Mouse (Mus musculus) MEL (cell line): Measurements from ENCODE around the gene Atp8b3. TPM values are rescaled to one million over a fixed set of nuclear protein-coding genes. Genes with fewer than 3 reads are reported as not detected.

Experiments used
- DNase-seq: peaks from one replicate; pipeline ENCODE4 v3.0.0; 2011; ENCODE audit warnings: low read depth, low spot score
- H3K27ac ChIP-seq: 2 replicates; pipeline ENCODE4 v1.5.1; 2012; ENCODE audit warnings: low read depth, mild to moderate bottlenecking, control low read depth, low read length, moderate library complexity; ENCODE audit not compliant: control insufficient read depth
- H3K27me3 ChIP-seq, 2 experiments: fragments of 150-350 bp in 1 of 2; sonication (generic) in 1 of 2; 2 replicates each; pipeline ENCODE4 v1.6.1; 2012; ENCODE audit warnings: low read length in 2 of 2, mild to moderate bottlenecking in 2 of 2, improper control_type of control experiment in 1 of 2, moderate library complexity in 1 of 2; ENCODE audit not compliant: insufficient read depth in 2 of 2, control insufficient read depth in 1 of 2
- H3K36me3 ChIP-seq, 2 experiments: 2 replicates each; pipeline ENCODE4 v1.6.1; 2012 to 2014; ENCODE audit warnings: low read length in 2 of 2, improper control_type of control experiment in 1 of 2, inconsistent platforms in 1 of 2, mild to moderate bottlenecking in 1 of 2; ENCODE audit not compliant: insufficient read depth in 2 of 2, control insufficient read depth in 1 of 2
- H3K4me1 ChIP-seq, 2 experiments: fragments of 150-350 bp in 1 of 2; sonication (generic) in 1 of 2; 2 replicates each; pipeline ENCODE4 v1.6.1; 2012; ENCODE audit warnings: low read length in 2 of 2, improper control_type of control experiment in 1 of 2, mild to moderate bottlenecking in 1 of 2; ENCODE audit not compliant: insufficient read depth in 2 of 2, control insufficient read depth in 1 of 2
- H3K4me3 ChIP-seq, 2 experiments: fragments of 150-350 bp in 1 of 2; sonication (generic) in 1 of 2; 2 replicates each; pipeline ENCODE4 v1.5.1; 2012; ENCODE audit warnings: low read depth in 2 of 2, low read length in 2 of 2, mild to moderate bottlenecking in 2 of 2, moderate library complexity in 2 of 2, control low read depth in 1 of 2, improper control_type of control experiment in 1 of 2; ENCODE audit not compliant: control insufficient read depth in 1 of 2, insufficient read depth in 1 of 2
- H3K79me2 ChIP-seq: 2 replicates; pipeline ENCODE4 v1.6.1; 2012; ENCODE audit warnings: mild to moderate bottlenecking, low read length, moderate library complexity; ENCODE audit not compliant: control insufficient read depth, poor library complexity, insufficient read depth
- H3K9ac ChIP-seq: 2 replicates; pipeline ENCODE4 v1.6.1; 2012; ENCODE audit warnings: low read depth, mild to moderate bottlenecking, control low read depth, low read length, moderate library complexity; ENCODE audit not compliant: control insufficient read depth, poor library complexity, severe bottlenecking
- H3K9me3 ChIP-seq: fragments of 150-350 bp; sonication (generic); replicated peaks from 2 replicates; pipeline ENCODE4 v1.6.1; 2012; ENCODE audit warnings: mild to moderate bottlenecking, low read length, improper control_type of control experiment, moderate library complexity; ENCODE audit not compliant: insufficient read depth
- CHD1 ChIP-seq: IDR thresholded peaks from 2 replicates; pipeline ENCODE4 v1.6.1; 2012; ENCODE audit warnings: low read depth, mild to moderate bottlenecking, inconsistent platforms, low read length, improper control_type of control experiment
- CHD2 ChIP-seq: IDR thresholded peaks from 2 replicates; pipeline ENCODE4 v1.6.1; 2011; ENCODE audit warnings: low read length, improper control_type of control experiment
- ETS1 ChIP-seq: IDR thresholded peaks from 2 replicates; pipeline ENCODE4 v1.6.1; 2012; ENCODE audit warnings: low read depth, mild to moderate bottlenecking, inconsistent platforms, low read length, improper control_type of control experiment, moderate library complexity
- GABPA ChIP-seq: IDR thresholded peaks from 2 replicates; pipeline ENCODE4 v1.6.1; 2012; ENCODE audit warnings: low read depth, mild to moderate bottlenecking, inconsistent platforms, low read length, improper control_type of control experiment, moderate library complexity
- GATA1 ChIP-seq: IDR thresholded peaks from 2 replicates; pipeline ENCODE4 v1.6.1; 2011; ENCODE audit warnings: low read depth, low read length, improper control_type of control experiment
- HCFC1 ChIP-seq: IDR thresholded peaks from 2 replicates; pipeline ENCODE4 v1.6.1; 2012; ENCODE audit warnings: low read depth, mild to moderate bottlenecking, inconsistent platforms, low read length, improper control_type of control experiment, moderate library complexity
- JUND ChIP-seq: IDR thresholded peaks from 2 replicates; pipeline ENCODE4 v1.6.1; 2011; ENCODE audit warnings: low read depth, mild to moderate bottlenecking, improper control_type of control experiment, low read length
- MAFK ChIP-seq: IDR thresholded peaks from 2 replicates; pipeline ENCODE4 v1.6.1; 2011; ENCODE audit warnings: low read depth, mild to moderate bottlenecking, low read length, improper control_type of control experiment, borderline replicate concordance
- MAX ChIP-seq: IDR thresholded peaks from 2 replicates; pipeline ENCODE4 v1.6.1; 2011; ENCODE audit warnings: low read length, improper control_type of control experiment
- MAZ ChIP-seq: IDR thresholded peaks from 2 replicates; pipeline ENCODE4 v1.6.1; 2012; ENCODE audit warnings: low read depth, mild to moderate bottlenecking, inconsistent platforms, low read length, improper control_type of control experiment
- MEF2A ChIP-seq: IDR thresholded peaks from 2 replicates; pipeline ENCODE4 v1.6.1; 2014; ENCODE audit warnings: low read depth, mild to moderate bottlenecking, inconsistent platforms, low read length, improper control_type of control experiment; ENCODE audit not compliant: poor library complexity, insufficient replicate concordance, severe bottlenecking; ENCODE audit errors: extremely low read depth
- MXI1 ChIP-seq: IDR thresholded peaks from 2 replicates; pipeline ENCODE4 v1.6.1; 2011; ENCODE audit warnings: mild to moderate bottlenecking, low read depth, low read length, improper control_type of control experiment
- MYB ChIP-seq: IDR thresholded peaks from 2 replicates; pipeline ENCODE4 v1.6.1; 2011; ENCODE audit warnings: mild to moderate bottlenecking, low read depth, low read length, improper control_type of control experiment
- MYC ChIP-seq: IDR thresholded peaks from 2 replicates; pipeline ENCODE4 v1.6.1; 2011; ENCODE audit warnings: low read depth, mild to moderate bottlenecking, low read length, improper control_type of control experiment, moderate library complexity
- NELFE ChIP-seq: IDR thresholded peaks from 2 replicates; pipeline ENCODE4 v1.6.1; 2011; ENCODE audit warnings: low read depth, low read length, improper control_type of control experiment
- NRF1 ChIP-seq: IDR thresholded peaks from 2 replicates; pipeline ENCODE4 v1.6.1; 2014; ENCODE audit warnings: low read depth, mild to moderate bottlenecking, inconsistent platforms, low read length, improper control_type of control experiment, moderate library complexity; ENCODE audit not compliant: poor library complexity, insufficient read depth, severe bottlenecking
- POLR2A ChIP-seq, 2 experiments: IDR thresholded peaks; 2 replicates each; pipeline ENCODE4 v1.6.1; 2011 to 2012; ENCODE audit warnings: low read length in 2 of 2, mild to moderate bottlenecking in 2 of 2, control low read depth in 1 of 2, improper control_type of control experiment in 1 of 2, low read depth in 1 of 2, moderate library complexity in 1 of 2; ENCODE audit not compliant: control insufficient read depth in 1 of 2, insufficient read depth in 1 of 2, poor library complexity in 1 of 2
- POLR2AphosphoS2 ChIP-seq: IDR thresholded peaks from 2 replicates; pipeline ENCODE4 v1.6.1; 2011; ENCODE audit warnings: low read length, improper control_type of control experiment
- POLR2AphosphoS5 ChIP-seq: IDR thresholded peaks from 2 replicates; pipeline ENCODE4 v1.6.1; 2012; ENCODE audit warnings: low read depth, borderline replicate concordance, mild to moderate bottlenecking, inconsistent platforms, low read length, moderate library complexity, mixed read lengths
- RAD21 ChIP-seq: IDR thresholded peaks from 2 replicates; pipeline ENCODE4 v1.6.1; 2011; ENCODE audit warnings: mild to moderate bottlenecking, low read depth, low read length, improper control_type of control experiment
- TAL1 ChIP-seq: IDR thresholded peaks from 2 replicates; pipeline ENCODE4 v1.6.1; 2012; ENCODE audit warnings: mild to moderate bottlenecking, inconsistent platforms, low read length, moderate library complexity, mixed read lengths
- TBP ChIP-seq: IDR thresholded peaks from 2 replicates; pipeline ENCODE4 v1.8.0; 2011; ENCODE audit warnings: low read depth, low read length, improper control_type of control experiment
- TCF12 ChIP-seq: IDR thresholded peaks from 2 replicates; pipeline ENCODE4 v1.6.1; 2014; ENCODE audit warnings: low read depth, mild to moderate bottlenecking, inconsistent platforms, low read length, improper control_type of control experiment, moderate library complexity
- USF1 ChIP-seq: IDR thresholded peaks from 2 replicates; pipeline ENCODE4 v1.6.1; 2014; ENCODE audit warnings: low read depth, mild to moderate bottlenecking, inconsistent platforms, low read length, improper control_type of control experiment, moderate library complexity
- ZC3H11A ChIP-seq: IDR thresholded peaks from 2 replicates; pipeline ENCODE4 v1.6.1; 2012; ENCODE audit warnings: low read depth, mild to moderate bottlenecking, inconsistent platforms, low read length, improper control_type of control experiment
- ZKSCAN1 ChIP-seq: IDR thresholded peaks from 2 replicates; pipeline ENCODE4 v1.6.1; 2012; ENCODE audit warnings: low read depth, mild to moderate bottlenecking, inconsistent platforms, low read length, improper control_type of control experiment, moderate library complexity
- ZMIZ1 ChIP-seq: IDR thresholded peaks from 2 replicates; pipeline ENCODE4 v1.6.1; 2012; ENCODE audit warnings: low read depth, mild to moderate bottlenecking, inconsistent platforms, low read length, improper control_type of control experiment, moderate library complexity
- ZNF384 ChIP-seq: IDR thresholded peaks from 2 replicates; pipeline ENCODE4 v1.6.1; 2012; ENCODE audit warnings: low read depth, mild to moderate bottlenecking, inconsistent platforms, low read length, improper control_type of control experiment
- polyA plus RNA-seq, 2 experiments: library from polyadenylated mRNA; stranded (reverse) in 1 of 2; unstranded in 1 of 2; fragments of >175 nt in 1 of 2; fragments of >200 nt in 1 of 2; gene quantifications; 2 replicates each; pipeline versions ENCODE4 v1.2.1 to v1.2.4; 2012; ENCODE audit warnings: low replicate concordance in 2 of 2, low read depth in 1 of 2; ENCODE audit not compliant: insufficient read length in 2 of 2, insufficient read depth in 1 of 2, missing spikeins in 1 of 2
- total RNA-seq: library from RNA; depleted of rRNA; stranded (reverse); fragments of 300-350 nt; gene quantifications from 2 replicates; pipeline ENCODE4 v1.2.3, GENCODE M21; 2012

The Atp8b3 gene
- total and polyA plus RNA-seq, 3 experiments, result 0.13 TPM; not detected in 2

GRCm38 (mm10) chr10:80561116-80561944 lies 22.4 kb upstream of the Atp8b3 start, which contains the start of gene Rexo1 (continued):
- peak; percentile 78 for TF ChIP-seq TBP
- no peak; the same call in 1 of the 2 replicates for TF ChIP-seq ZMIZ1
- peak; percentile 66 to 69; a peak in 3 of 4 replicates for TF ChIP-seq POLR2A (IDR thresholded peaks at IDR 0.05; ENCODE audit: control insufficient read depth in 1 of 2, insufficient read depth in 1 of 2, low read depth in 1 of 2, low read length in 2 of 2, poor library complexity in 1 of 2)
- no peak for TF ChIP-seq ZKSCAN1
- no peak for TF ChIP-seq POLR2AphosphoS2
- no peak for TF ChIP-seq MAFK
- no peak for TF ChIP-seq NRF1
- peak; percentile 55; the same call in 1 of the 2 replicates for TF ChIP-seq TCF12
- peak; percentile 100 for TF ChIP-seq MAX
- no peak for TF ChIP-seq JUND
- TF ChIP-seq USF1, result 0 out of 2 replicates have a peak, but pooled peaks have one; percentile 18
- peak; percentile 54 for TF ChIP-seq RAD21
- TF ChIP-seq HCFC1, result peak; percentile 95
- TF ChIP-seq CHD2, result no peak
- TF ChIP-seq GABPA, result no peak
- TF ChIP-seq ZC3H11A, result no peak
- peak; percentile 53 for TF ChIP-seq NELFE
- peak; percentile 66 for TF ChIP-seq MXI1
- no peak for TF ChIP-seq CHD1

- peaks cover 0 to 10% of the 10 kb centered on the region in 2 experiments; a peak in 2 of 4 replicates for H3K36me3 ChIP-seq
- no peaks in the 10 kb centered on the region for H3K27me3 ChIP-seq
- peaks cover 51% of the 10 kb centered on the region for H3K79me2 ChIP-seq
- DNase-seq, result no peak
- H3K4me1 ChIP-seq, result peaks cover 0 to 10% of the 10 kb centered on the region in 2 experiments; a peak in 2 of 4 replicates
- H3K4me3 ChIP-seq, result peak overlapping the region; percentile 67 to 97
- H3K9me3 ChIP-seq, result no peaks in the 10 kb centered on the region
- H3K27ac ChIP-seq, result peak overlapping the region; percentile 97
- TF ChIP-seq POLR2AphosphoS5 (no peak), MAX (no peak), GABPA (no peak), MEF2A (no peak), JUND (no peak), MYB (no peak), USF1 (no peak), GATA1 (no peak), HCFC1 (no peak), TBP (no peak), ZNF384 (no peak), ZC3H11A (no peak), TAL1 (no peak), RAD21 (no peak), ETS1 (no peak), MAZ (no peak), CHD1 (no peak), POLR2AphosphoS2 (no peak), MYC (no peak)
- peak overlapping the region; percentile 96 for H3K9ac ChIP-seq
Measured at GRCm38 (mm10) chr10:80560621-80561020, 21.7 kb upstream of the Atp8b3 start.
